Mouse (Mus musculus) small intestine, adult 2 months (tissue): ENCODE measurements around the gene Zfp597. TPM values are rescaled to one million over a fixed set of nuclear protein-coding genes. Genes with fewer than 3 reads are reported as not detected.

Experiments used
- H3K27ac ChIP-seq: fragments of 200-500 bp; 2 replicates; pipeline ENCODE4 v1.5.1; 2012; ENCODE audit warnings: low read depth, low read length, control low read depth, inconsistent platforms; ENCODE audit not compliant: insufficient read depth
- H3K27me3 ChIP-seq: fragments of 200-500 bp; 2 replicates; pipeline ENCODE4 v1.6.1; 2012; ENCODE audit warnings: mild to moderate bottlenecking, moderate library complexity, low read length, inconsistent platforms; ENCODE audit not compliant: control insufficient read depth, insufficient read depth
- H3K36me3 ChIP-seq: fragments of 200-500 bp; 2 replicates; pipeline ENCODE4 v1.6.1; 2012; ENCODE audit warnings: mild to moderate bottlenecking, low read length, control low read depth, inconsistent platforms; ENCODE audit not compliant: control insufficient read depth, insufficient read depth
- H3K4me1 ChIP-seq: fragments of 200-500 bp; 2 replicates; pipeline ENCODE4 v1.6.1; 2012; ENCODE audit warnings: low read length, inconsistent platforms, mixed read lengths; ENCODE audit not compliant: control insufficient read depth, insufficient read depth, insufficient read length
- H3K4me3 ChIP-seq: fragments of 200-500 bp; 2 replicates; pipeline ENCODE4 v1.5.1; 2012; ENCODE audit warnings: low read depth, mild to moderate bottlenecking, control low read depth, inconsistent platforms, low read length, moderate library complexity
- CTCF ChIP-seq: fragments of 200-500 bp; IDR thresholded peaks from 2 replicates; pipeline ENCODE4 v1.5.1; 2012; ENCODE audit warnings: low read depth, mild to moderate bottlenecking, control low read depth, inconsistent platforms, low read length, moderate library complexity, mixed read lengths; ENCODE audit not compliant: insufficient replicate concordance, insufficient read length; ENCODE audit errors: extremely low read depth
- POLR2A ChIP-seq: fragments of 200-500 bp; IDR thresholded peaks from 2 replicates; pipeline ENCODE4 v1.6.1; 2012; ENCODE audit warnings: low read depth, mild to moderate bottlenecking, control low read depth, inconsistent platforms, low read length, moderate library complexity
- WGBS: fragments of 180-500 bp; shearing (Covaris S2); methylation state at CpG from one replicate; pipeline ENCODE4 v1.1.7; 2018; 5-methylcytosine and 5-hydroxymethylcytosine counted together
- polyA plus RNA-seq: library from polyadenylated mRNA; depleted of rRNA; stranded (reverse); fragments of >200 nt; gene quantifications from 2 replicates; pipeline ENCODE4 v1.2.3, GENCODE M21; 2012

Zfp597 gene
- polyA plus RNA-seq, 1 experiment = 0.87 TPM

DNA sequence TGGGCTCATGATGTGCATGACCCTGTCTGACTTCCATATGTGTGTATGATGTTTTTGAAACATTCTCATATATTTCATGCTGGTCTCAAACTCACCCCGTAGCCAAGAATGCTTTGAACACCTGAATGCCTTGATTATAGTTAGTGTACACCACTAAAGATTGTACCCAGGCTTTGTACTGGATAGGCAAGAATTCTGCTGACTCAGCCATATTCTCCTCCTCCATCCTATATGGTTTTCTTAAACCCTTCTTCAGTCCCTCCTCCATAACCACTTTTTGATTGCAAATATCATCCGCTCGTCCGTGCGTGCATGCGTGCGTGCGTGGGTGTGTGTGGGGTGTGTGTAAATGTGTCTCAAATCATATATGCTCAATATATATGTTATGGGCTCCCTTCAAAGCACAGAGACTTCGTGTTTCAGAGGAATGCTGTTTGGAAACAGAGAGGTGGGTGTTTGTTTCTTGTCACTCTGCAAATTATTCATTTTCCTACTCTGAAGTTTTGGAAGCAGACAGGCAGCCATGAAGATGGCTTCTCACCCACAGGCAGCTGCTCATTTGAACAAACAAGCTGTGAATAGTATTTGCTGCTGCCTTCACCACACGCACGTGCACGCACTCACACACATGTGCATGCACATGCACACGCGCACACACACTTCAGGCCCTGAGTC is 7.4 kb upstream of the Zfp597 start:
- H3K4me3 ChIP-seq = no peak overlapping the region
- TF ChIP-seq POLR2A = no peak
- no peak for TF ChIP-seq CTCF
- H3K4me1 ChIP-seq = peaks cover 7% of the 10 kb centered on the region; the same call in 1 of the 2 replicates
- no peak overlapping the region for H3K27ac ChIP-seq
- H3K27me3 ChIP-seq = no peaks in the 10 kb centered on the region
- peaks cover 3% of the 10 kb centered on the region; the same call in 1 of the 2 replicates for H3K36me3 ChIP-seq
- WGBS = 91% methylated on average over 14 of the region's 14 CpGs

DNA sequence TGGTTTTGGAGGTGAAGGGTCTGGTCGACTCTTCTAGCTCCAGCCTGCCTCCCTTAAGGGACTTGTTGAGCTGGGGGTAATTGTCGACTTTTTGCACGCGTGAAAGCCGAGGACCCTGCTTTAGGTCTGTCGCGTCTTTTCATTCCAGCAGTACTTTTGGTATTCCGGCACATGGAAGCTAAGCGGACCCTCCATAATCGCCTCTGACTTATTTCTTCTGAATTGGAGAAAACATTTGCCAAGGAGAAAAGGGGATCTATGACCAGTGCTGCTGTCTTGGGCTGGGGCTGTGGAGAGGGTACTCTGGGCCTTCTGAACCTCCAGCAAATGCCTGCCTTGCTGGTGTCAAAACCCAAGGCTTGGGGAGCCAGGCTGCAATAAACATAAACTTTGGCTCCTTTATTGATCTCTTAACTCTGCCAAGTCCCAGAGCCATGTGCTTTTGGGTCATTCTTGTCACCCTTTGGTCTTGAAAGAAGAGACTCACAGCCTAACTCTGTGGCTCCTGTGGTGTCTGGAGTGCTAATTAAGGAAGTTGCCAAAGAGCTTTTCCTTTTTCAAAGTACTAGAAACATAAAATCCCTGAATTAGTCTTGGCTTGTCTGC is 807 bp upstream of the Zfp597 start:
- Histone ChIP-seq H3K36me3 (0 out of 2 replicates have a peak, but pooled peaks cover 1% of the 10 kb centered on the region), H3K27ac (peak overlapping the region; percentile 81), H3K4me1 (peaks cover 6% of the 10 kb centered on the region; the same call in 1 of the 2 replicates), H3K27me3 (no peaks in the 10 kb centered on the region), H3K4me3 (peak overlapping the region; percentile 94)
- no peak for TF ChIP-seq POLR2A
- no peak for TF ChIP-seq CTCF
- under 1% methylated on average over 10 of the region's 10 CpGs for WGBS

DNA sequence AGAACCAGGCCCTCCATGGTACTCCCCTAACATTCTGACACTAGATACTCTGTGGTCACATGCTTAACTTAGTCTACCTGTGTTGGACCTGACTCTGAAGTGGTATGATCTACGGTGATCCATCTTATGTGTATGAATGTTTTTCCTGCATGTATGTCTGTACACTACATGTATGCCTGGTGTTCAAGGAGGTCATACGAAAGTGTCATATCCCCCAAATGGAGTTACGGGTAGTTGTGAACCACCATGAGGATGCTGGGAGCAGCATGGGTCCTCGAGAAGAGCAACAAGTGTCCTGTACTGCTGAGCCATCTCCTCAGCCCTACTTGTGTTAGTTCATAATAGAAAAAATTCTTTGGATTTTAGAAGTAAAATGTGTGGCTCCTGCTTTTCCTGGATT is 8.0 kb downstream of the Zfp597 start:
- Histone ChIP-seq H3K27me3 (no peaks in the 10 kb centered on the region), H3K4me3 (no peak overlapping the region), H3K36me3 (0 out of 2 replicates have a peak, but pooled peaks cover 3% of the 10 kb centered on the region), H3K27ac (no peak overlapping the region), H3K4me1 (no peaks in the 10 kb centered on the region)
- WGBS = 96% methylated on average over 4 of the region's 4 CpGs
- TF ChIP-seq POLR2A (no peak), CTCF (no peak)

DNA sequence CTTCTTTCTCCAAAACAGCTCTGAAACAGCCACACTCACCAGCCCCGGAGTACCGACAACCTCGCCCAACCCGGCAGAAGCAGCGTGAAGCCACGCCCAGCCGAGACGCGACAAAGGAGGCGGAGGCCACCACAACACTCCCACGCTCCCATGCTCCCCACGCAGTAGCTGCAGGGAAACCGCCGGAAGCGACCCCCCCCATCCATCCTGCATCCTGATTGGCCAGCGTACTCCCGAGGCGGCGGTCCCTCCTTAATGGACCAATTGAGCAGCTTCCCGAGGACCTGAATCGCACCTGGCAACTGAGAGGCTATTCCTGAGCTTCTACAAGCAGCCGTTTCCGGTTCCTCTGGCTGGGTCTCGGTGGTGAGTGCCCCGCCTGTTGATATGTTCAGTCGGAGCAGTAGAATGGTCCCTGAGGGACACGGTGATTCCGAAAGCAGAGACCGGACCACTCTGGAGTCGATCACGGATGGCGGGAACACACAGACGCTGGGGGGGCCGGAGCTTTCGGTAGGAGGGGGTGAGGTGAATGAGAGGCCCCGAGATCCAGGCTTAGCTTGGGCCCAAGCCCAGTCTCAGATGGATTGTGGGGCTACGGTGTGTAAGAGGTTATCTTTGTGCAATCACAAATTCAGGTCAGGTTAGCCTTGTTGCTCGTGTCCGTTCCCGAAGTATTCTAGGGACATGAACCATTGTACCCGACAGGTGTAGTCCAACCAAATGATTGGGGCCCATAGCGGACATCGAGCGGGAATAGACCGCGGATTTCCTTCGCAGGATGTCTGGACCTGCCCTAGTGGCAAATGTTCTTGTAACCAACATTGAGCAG is 11.9 kb downstream of the Zfp597 start, which contains the start of gene Naa60:
Gene Naa60 (plus strand): TSS at position 160 of the 832 bp plus-strand sequence.
- Histone ChIP-seq H3K27me3 (no peaks in the 10 kb centered on the region), H3K4me1 (no peaks in the 10 kb centered on the region), H3K36me3 (peaks cover 8% of the 10 kb centered on the region), H3K27ac (peak within 1 kb of the TSS; percentile 60), H3K4me3 (peak within 1 kb of the TSS; percentile 80)
- WGBS = 3% methylated on average over 47 of the region's 47 CpGs
- no peak for TF ChIP-seq POLR2A
- no peak for TF ChIP-seq CTCF

DNA sequence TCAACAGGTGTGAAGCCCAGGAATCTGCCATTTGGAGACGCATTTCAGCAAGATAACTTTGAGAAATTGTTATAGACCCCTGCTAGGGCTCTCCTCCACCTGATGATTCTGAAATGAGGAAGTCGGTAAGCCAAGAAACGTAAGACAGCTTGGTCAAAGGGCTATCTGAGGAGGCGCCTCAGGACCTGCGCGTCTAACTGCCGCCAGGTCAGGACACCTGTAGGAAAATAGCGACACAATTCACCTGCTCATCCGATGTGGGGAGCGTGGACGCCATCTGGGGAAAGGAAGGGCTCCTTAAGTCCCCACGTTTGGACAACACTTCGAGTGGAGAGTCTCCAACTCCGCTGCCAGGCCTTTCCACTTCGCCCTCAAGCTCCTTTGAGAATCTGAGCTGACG is 12.5 kb downstream of the Zfp597 start:
- Histone ChIP-seq H3K4me3 (peak overlapping the region; percentile 80), H3K4me1 (no peaks in the 10 kb centered on the region), H3K27ac (peak overlapping the region; percentile 60), H3K36me3 (peaks cover 11% of the 10 kb centered on the region), H3K27me3 (no peaks in the 10 kb centered on the region)
- TF ChIP-seq POLR2A = peak; percentile 20; the same call in 1 of the 2 replicates
- TF ChIP-seq CTCF = no peak
- WGBS = 1% methylated on average over 16 of the region's 16 CpGs

DNA sequence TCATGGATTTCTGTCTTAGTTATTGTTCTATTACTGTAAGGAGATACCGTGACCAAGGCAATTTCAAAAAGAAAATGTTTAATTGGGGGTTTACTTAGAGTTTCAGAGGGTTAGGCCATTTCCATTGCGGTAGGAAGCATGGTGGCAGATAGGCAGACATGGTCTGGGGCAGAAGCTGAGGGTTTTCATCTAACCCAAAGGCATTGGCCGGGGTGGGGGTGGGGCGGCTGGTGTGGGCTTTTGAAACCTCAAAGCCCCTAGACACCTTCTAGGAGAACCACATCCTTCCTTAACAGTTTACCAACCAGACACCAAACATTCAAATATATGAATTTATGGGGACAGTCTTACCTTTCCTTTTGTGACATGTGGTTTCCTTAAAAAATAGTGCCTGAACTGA is 25.1 kb downstream of the Zfp597 start:
- H3K4me3 ChIP-seq = no peak overlapping the region
- TF ChIP-seq CTCF (no peak), POLR2A (no peak)
- WGBS = 90% methylated on average over 4 of the region's 4 CpGs

DNA sequence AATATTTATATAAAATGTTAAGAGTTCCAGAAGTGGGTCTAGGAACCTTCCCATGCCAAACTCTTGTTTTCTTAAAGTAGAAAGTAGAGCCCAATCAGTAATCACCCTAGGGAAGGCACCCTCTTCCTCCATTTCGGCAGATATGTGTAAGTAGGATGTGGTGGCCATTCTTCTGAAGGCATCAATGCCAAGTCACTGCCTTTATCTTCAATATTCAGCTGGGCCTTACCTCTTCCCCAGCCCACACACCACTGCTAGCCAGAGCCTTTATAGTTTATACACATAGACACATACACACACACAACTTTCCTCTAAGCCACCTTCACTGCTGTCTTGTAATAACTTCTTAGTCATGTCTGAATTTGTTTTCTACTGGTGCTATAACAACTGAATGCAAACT is 28.6 kb downstream of the Zfp597 start:
- peaks cover 2% of the 10 kb centered on the region for H3K36me3 ChIP-seq
- no peak overlapping the region for H3K4me3 ChIP-seq
- no peaks in the 10 kb centered on the region; the same call in 1 of the 2 replicates for H3K4me1 ChIP-seq
- WGBS = 85% methylated on average over 1 of the region's 1 CpGs
- no peak for TF ChIP-seq CTCF
- H3K27me3 ChIP-seq = no peaks in the 10 kb centered on the region
- no peak overlapping the region for H3K27ac ChIP-seq

More for the DNA sequence above, 25.1 kb downstream of the Zfp597 start:
- peaks cover 10% of the 10 kb centered on the region for H3K36me3 ChIP-seq
- no peaks in the 10 kb centered on the region for H3K4me1 ChIP-seq
- H3K27ac ChIP-seq = no peak overlapping the region
- H3K27me3 ChIP-seq = no peaks in the 10 kb centered on the region
